Mouse (Mus musculus) urinary bladder, postnatal 14 days (tissue): ENCODE data around the gene Mfap4.

ENCODE experiments used
- DNase-seq: peaks from one replicate; pipeline ENCODE4 v3.0.0; 2021; ENCODE audit warnings: low spot score

Gene Mfap4

DNA sequence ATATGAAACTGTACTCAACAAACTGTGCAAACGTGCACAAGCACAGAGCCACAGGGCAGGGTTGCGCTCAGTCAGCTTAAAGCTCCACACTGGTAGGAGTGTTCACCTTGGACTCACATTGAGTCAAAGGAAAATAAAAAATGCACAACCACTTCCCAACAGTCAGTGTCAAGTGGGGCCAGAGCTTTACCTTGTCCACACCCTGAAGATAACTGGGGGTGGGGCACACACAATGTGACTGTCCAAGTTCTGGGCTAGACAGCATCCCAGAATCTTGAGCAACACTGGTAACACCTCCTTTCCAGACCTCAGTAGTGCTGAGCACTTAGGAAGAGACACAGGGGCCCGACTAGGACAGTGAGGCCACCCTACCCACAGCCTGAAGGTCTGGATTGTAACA, 33.6 kb downstream of the Mfap4 start:
- DNase-seq: no peak

GRCm38 (mm10) chr11:61519484-61520107, 34.4 kb downstream of the Mfap4 start:
- no peak for DNase-seq

- peak; percentile 24 for DNase-seq
Measured at GRCm38 (mm10) chr11:61526872-61527271, 41.6 kb downstream of the Mfap4 start.

GRCm38 (mm10) chr11:61529268-61529713, 44.1 kb downstream of the Mfap4 start:
- no peak for DNase-seq

DNA sequence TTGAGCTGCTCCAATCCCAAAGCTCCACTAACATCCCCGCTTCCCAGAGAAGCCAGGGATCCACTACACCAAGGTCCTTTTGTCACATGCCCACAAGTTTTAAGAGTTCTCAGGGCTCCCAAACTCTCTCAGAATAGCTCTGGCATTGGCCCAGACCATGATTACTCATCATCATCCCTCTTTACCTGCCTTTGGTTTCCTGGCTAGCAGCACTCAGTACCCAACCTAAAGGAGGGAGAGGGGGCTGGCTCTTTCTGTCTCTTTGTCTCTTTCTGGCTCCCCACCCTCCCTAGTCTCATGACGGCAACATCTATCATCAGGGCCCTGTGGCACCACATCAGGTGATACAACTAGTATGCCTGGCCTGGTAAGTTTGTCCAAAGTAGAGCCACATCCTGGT, 47.6 kb downstream of the Mfap4 start:
- no peak for DNase-seq

DNA sequence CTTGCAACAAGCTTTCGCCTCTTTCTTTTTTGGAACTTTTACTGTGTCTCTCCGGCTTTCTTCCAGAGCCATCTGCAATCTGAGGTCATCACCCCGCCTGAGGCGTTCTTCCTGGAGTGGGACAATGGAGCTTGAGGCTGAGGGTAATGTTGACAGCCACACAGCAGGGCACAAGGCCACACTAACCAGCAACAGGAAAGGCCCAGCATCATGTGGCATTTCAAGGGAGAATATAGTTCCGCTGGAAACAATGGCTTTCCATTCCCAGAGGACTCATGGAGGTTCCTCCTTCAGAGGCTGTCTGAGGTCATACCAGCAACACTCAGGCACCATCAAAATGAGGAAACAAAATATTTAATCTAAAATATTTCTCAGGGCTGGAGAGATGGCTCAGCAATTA, 48.3 kb downstream of the Mfap4 start:
- no peak for DNase-seq

- DNase-seq: no peak
Measured at GRCm38 (mm10) chr11:61535530-61535929, 50.3 kb downstream of the Mfap4 start.

DNA sequence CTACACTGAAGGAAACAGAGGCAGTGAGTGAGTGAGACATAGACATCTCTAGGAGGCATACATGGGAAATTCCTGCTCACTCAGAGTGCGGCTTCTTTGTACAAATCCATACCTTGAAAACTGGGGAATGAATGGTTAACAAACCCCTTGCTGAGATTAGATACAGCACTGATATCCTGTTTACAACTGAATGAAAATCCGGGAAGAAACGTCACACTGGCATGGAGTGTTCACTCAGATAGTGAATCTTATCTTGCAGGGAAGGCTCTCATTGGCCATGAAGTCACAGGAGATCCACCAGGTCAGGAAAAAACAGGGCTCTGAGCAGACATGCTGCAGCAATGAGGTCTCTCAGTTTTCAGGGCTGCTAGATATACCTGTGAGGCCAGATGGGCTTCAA, 51.7 kb downstream of the Mfap4 start:
- DNase-seq: no peak

DNA sequence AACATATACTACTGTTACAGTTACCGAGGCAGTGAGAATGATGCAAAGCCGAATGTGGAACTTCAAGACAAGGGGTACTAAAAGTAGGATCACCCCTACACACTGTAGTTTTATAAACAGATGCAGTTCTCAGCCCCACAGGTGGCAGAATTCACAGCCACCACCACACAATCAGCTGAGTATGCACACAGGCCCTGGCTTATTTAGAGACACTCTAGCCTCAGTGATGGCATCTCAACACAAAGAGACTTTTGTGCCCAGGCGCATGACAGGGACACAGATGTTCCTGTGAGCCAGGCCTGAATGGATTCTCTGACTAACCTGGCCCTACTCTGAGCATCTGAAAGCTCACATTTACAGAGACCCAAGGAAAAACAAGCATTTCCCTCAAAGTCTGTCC, 52.1 kb downstream of the Mfap4 start:
- DNase-seq: no peak
